Mouse (Mus musculus) myocyte (in vitro differentiated cells): ENCODE measurements around the gene Ncln. TPM values are rescaled to one million over a fixed set of nuclear protein-coding genes. Genes with fewer than 3 reads are reported as not detected.
"Not testable (repeated sequence)": the region's sequence is repeated elsewhere in the genome, so short reads cannot be mapped to it uniquely, and the experiment has no call there.

Source experiments
- H3K27me3 ChIP-seq: one replicate; pipeline ENCODE4 v1.6.1; 2011; ENCODE audit not compliant: control insufficient read depth, insufficient read depth, insufficient read length
- H3K36me3 ChIP-seq: one replicate; pipeline ENCODE4 v1.6.1; 2011; ENCODE audit not compliant: control insufficient read depth, insufficient read depth
- H3K4me2 ChIP-seq: one replicate; pipeline ENCODE4 v1.6.1; 2011; ENCODE audit warnings: low read depth, control low read depth
- H3K4me3 ChIP-seq: one replicate; pipeline ENCODE4 v1.5.1; 2011; ENCODE audit warnings: mild to moderate bottlenecking, control low read depth, moderate library complexity
- H3K79me2 ChIP-seq: one replicate; pipeline ENCODE4 v1.6.1; 2011; ENCODE audit not compliant: control insufficient read depth, insufficient read depth
- H3ac ChIP-seq: one replicate; pipeline ENCODE4 v1.6.1; 2011; ENCODE audit not compliant: control insufficient read depth, insufficient read length
- CEBPB ChIP-seq: IDR thresholded peaks from 2 replicates; pipeline ENCODE4 v1.6.1; 2011; ENCODE audit warnings: mild to moderate bottlenecking, moderate library complexity; ENCODE audit not compliant: poor library complexity, insufficient read depth, severe bottlenecking
- E2F4 ChIP-seq: IDR thresholded peaks from one replicate; pipeline ENCODE4 v1.6.1; 2011; ENCODE audit warnings: mild to moderate bottlenecking, control low read depth, moderate library complexity; ENCODE audit not compliant: insufficient read depth
- MAX ChIP-seq: IDR thresholded peaks from one replicate; pipeline ENCODE4 v1.6.1; 2011; ENCODE audit warnings: low read depth, mild to moderate bottlenecking, control low read depth
- MYOD1 ChIP-seq, 3 experiments: IDR thresholded peaks; one replicate each; pipeline ENCODE4 v1.6.1; 2011; ENCODE audit warnings: control low read depth in 2 of 3, low read depth in 2 of 3, mild to moderate bottlenecking in 2 of 3, moderate library complexity in 1 of 3; ENCODE audit not compliant: insufficient read length in 2 of 3, control insufficient read depth in 1 of 3
- MYOG ChIP-seq, 3 experiments: IDR thresholded peaks; one replicate each; pipeline ENCODE4 v1.6.1; 2011; ENCODE audit warnings: control low read depth in 2 of 3, low read depth in 2 of 3, mild to moderate bottlenecking in 2 of 3; ENCODE audit not compliant: insufficient read length in 2 of 3, control insufficient read depth in 1 of 3, insufficient read depth in 1 of 3
- POLR2A ChIP-seq: IDR thresholded peaks from one replicate; pipeline ENCODE4 v1.6.1; 2011; ENCODE audit warnings: low read depth, mild to moderate bottlenecking, control low read depth, moderate library complexity; ENCODE audit not compliant: insufficient read length
- POLR2AphosphoS2 ChIP-seq: IDR thresholded peaks from one replicate; pipeline ENCODE4 v1.6.1; 2011; ENCODE audit warnings: low read depth, control low read depth; ENCODE audit not compliant: insufficient read length
- REST ChIP-seq: IDR thresholded peaks from one replicate; pipeline ENCODE4 v1.6.1; 2011; ENCODE audit warnings: mild to moderate bottlenecking, control low read depth, moderate library complexity; ENCODE audit not compliant: insufficient read depth, insufficient read length
- SRF ChIP-seq: IDR thresholded peaks from one replicate; pipeline ENCODE4 v1.6.1; 2011; ENCODE audit warnings: low read depth; ENCODE audit not compliant: control insufficient read depth, insufficient read length
- TCF12 ChIP-seq: IDR thresholded peaks from one replicate; pipeline ENCODE4 v1.6.1; 2011; ENCODE audit warnings: mild to moderate bottlenecking, control low read depth; ENCODE audit not compliant: poor library complexity, insufficient read depth, severe bottlenecking
- TCF3 ChIP-seq: IDR thresholded peaks from one replicate; pipeline ENCODE4 v1.6.1; 2011; ENCODE audit warnings: low read depth, control low read depth; ENCODE audit not compliant: insufficient read length
- USF1 ChIP-seq: IDR thresholded peaks from one replicate; pipeline ENCODE4 v1.6.1; 2011; ENCODE audit warnings: low read depth, mild to moderate bottlenecking, control low read depth, moderate library complexity
- polyA plus RNA-seq: library from polyadenylated mRNA; unstranded; fragments of >200 nt; fragmentation: generic; extraction: Trizol; gene quantifications from one replicate; pipeline ENCODE4 v1.2.1, GENCODE M21; 2012; ENCODE audit warnings: missing spikeins

Ncln gene
- polyA plus RNA-seq, 1 experiment, result 153 TPM

GRCm38 (mm10) chr10:81452947-81453288 lies 43.3 kb downstream of the Ncln start:
- no peak for TF ChIP-seq TCF12
- TF ChIP-seq TCF3, result no peak
- no peak for TF ChIP-seq SRF
- no peaks in the 10 kb centered on the region for H3K27me3 ChIP-seq
- no peaks in the 10 kb centered on the region for H3K36me3 ChIP-seq
- no peak overlapping the region for H3ac ChIP-seq
- no peaks in the 10 kb centered on the region for H3K79me2 ChIP-seq
- no peak overlapping the region for H3K4me3 ChIP-seq
- H3K4me2 ChIP-seq, result peak overlapping the region; percentile 69

DNA sequence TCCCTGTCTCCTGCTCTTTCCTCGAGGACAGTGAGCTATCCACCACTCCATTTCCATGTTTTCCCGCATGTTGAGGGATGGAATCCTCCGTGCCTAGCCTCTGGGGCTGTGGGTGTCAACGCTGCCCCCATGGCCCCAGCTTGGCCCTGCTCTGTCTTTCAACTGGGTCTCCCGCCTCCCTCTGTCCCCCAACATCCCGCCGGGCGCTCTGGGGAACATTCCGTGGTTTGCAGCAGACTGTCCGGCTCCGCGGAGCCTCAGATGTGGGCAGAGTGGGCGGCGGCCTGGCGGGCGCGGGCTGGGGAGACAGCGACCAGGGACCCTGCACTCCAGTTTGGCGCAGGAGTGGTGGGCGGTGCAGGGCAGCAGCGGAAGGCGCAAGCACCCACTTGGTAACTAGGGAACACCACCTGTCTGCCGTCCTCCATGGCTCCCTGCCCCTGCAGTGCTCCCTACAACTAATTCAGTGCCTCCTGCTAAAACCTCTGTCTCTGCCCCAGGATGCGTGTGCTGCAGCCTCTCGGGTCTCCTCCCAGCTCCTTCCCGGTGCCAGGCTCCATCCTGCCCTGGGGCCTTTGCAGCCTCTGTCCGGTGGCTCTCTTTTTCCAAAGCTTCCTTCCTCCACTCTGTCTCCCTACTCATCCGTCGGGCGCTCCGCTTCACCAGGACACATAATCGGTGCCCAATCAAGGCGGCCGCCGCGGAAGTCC lies 43.8 kb downstream of the Ncln start:
- Histone ChIP-seq H3K79me2 (no peaks in the 10 kb centered on the region), H3ac (no peak overlapping the region), H3K4me2 (peak overlapping the region; percentile 69), H3K36me3 (no peaks in the 10 kb centered on the region), H3K4me3 (no peak overlapping the region), H3K27me3 (no peaks in the 10 kb centered on the region)
- TF ChIP-seq MYOG (IDR thresholded peaks at IDR 0.05; ENCODE audit: control insufficient read depth in 1 of 3, insufficient read depth in 1 of 3, insufficient read length in 2 of 3, low read depth in 2 of 3) (peak in 1 of 3 experiments; percentile 19), MYOD1 (IDR thresholded peaks at IDR 0.05; ENCODE audit: control insufficient read depth in 1 of 3, insufficient read length in 2 of 3, low read depth in 2 of 3) (peak in 2 of 3 experiments; percentile 49 to 79), REST (no peak)

GRCm38 (mm10) chr10:81451365-81451745 lies 44.8 kb downstream of the Ncln start:
- TF ChIP-seq MAX (no peak), CEBPB (no peak), MYOG (IDR thresholded peaks at IDR 0.05; ENCODE audit: control insufficient read depth in 1 of 3, insufficient read depth in 1 of 3, insufficient read length in 2 of 3, low read depth in 2 of 3) (no peak), MYOD1 (IDR thresholded peaks at IDR 0.05; ENCODE audit: control insufficient read depth in 1 of 3, insufficient read length in 2 of 3, low read depth in 2 of 3) (no peak), TCF12 (no peak)
- Histone ChIP-seq H3K79me2 (no peaks in the 10 kb centered on the region), H3K4me2 (no peak overlapping the region), H3K4me3 (no peak overlapping the region), H3K27me3 (no peaks in the 10 kb centered on the region), H3K36me3 (no peaks in the 10 kb centered on the region), H3ac (no peak overlapping the region)

GRCm38 (mm10) chr10:81450641-81451364 lies 45.4 kb downstream of the Ncln start:
- no peak overlapping the region for H3K4me3 ChIP-seq
- no peaks in the 10 kb centered on the region for H3K27me3 ChIP-seq
- no peaks in the 10 kb centered on the region for H3K36me3 ChIP-seq
- no peak overlapping the region for H3ac ChIP-seq
- no peaks in the 10 kb centered on the region for H3K79me2 ChIP-seq
- no peak overlapping the region for H3K4me2 ChIP-seq
- TF ChIP-seq POLR2A (no peak), MAX (no peak), USF1 (no peak), MYOD1 (IDR thresholded peaks at IDR 0.05; ENCODE audit: control insufficient read depth in 1 of 3, insufficient read length in 2 of 3, low read depth in 2 of 3) (no peak), TCF3 (no peak), REST (no peak), SRF (no peak), E2F4 (no peak), TCF12 (no peak), CEBPB (no peak), MYOG (IDR thresholded peaks at IDR 0.05; ENCODE audit: control insufficient read depth in 1 of 3, insufficient read depth in 1 of 3, insufficient read length in 2 of 3, low read depth in 2 of 3) (no peak), POLR2AphosphoS2 (no peak)

DNA sequence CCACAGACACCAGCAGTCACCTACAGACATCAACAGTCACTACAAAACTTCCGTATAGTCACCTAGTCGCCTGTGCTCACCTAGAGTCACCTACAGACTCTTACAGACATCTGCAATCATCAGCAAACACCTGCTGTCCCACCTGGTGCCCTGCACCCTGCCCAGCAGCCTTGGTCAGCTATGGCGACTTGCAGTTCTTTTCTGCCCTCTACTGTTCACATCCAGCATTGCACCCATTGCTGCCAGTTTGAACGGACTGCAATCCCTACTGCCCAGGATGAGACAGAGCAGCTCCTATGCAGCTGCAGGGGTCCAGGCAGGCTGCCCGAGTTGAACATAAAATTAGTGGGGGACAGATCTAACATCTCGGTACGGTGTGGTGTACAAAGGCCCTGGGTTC lies 46.1 kb downstream of the Ncln start:
- Histone ChIP-seq H3K4me2 (no peak overlapping the region), H3K36me3 (no peaks in the 10 kb centered on the region), H3K27me3 (no peaks in the 10 kb centered on the region), H3K79me2 (no peaks in the 10 kb centered on the region), H3K4me3 (no peak overlapping the region), H3ac (no peak overlapping the region)
- no peak for TF ChIP-seq TCF3
- TF ChIP-seq MYOG (IDR thresholded peaks at IDR 0.05; ENCODE audit: control insufficient read depth in 1 of 3, insufficient read depth in 1 of 3, insufficient read length in 2 of 3, low read depth in 2 of 3), result peak in 1 of 3 experiments; percentile 37
- TF ChIP-seq MYOD1 (IDR thresholded peaks at IDR 0.05; ENCODE audit: control insufficient read depth in 1 of 3, insufficient read length in 2 of 3, low read depth in 2 of 3), result peak in 1 of 3 experiments; percentile 51
- TF ChIP-seq MAX, result no peak
- TF ChIP-seq POLR2AphosphoS2, result no peak
- no peak for TF ChIP-seq POLR2A
- TF ChIP-seq REST, result no peak
- no peak for TF ChIP-seq SRF
- TF ChIP-seq E2F4, result no peak
- no peak for TF ChIP-seq CEBPB

DNA sequence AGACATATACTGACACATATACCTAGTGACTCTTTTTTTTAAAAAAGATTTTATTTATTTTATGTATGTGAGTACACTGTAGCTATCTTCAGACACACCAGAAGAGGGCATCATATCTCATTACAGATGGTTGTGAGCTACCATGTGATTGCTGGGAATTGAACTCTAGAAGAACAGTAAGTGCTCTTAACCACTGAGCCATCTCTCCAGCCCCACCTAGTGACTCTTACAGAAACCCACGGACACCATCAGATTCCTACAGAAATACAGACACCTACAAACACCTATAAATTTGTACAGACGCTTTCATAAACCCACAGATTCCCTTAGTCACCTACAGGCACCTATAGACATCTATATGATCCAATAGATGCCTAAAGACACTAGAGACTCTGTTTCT lies 50.7 kb downstream of the Ncln start:
- H3K4me2 ChIP-seq, H3K4me3 ChIP-seq, H3K79me2 ChIP-seq, H3K27me3 ChIP-seq, H3K36me3 ChIP-seq, H3ac ChIP-seq: not testable (repeated sequence)
